Mouse (Mus musculus): Measurements from ENCODE around the gene Tfap2e.
A peak's percentile ranks its signal among the peaks of the same experiment; 100 is the strongest.

Gene Tfap2e

GRCm38 (mm10) chr4:126751556-126752023 is 15.6 kb upstream of the Tfap2e start:
- DNase-seq = no peak

GRCm38 (mm10) chr4:126750863-126751555 is 15.0 kb upstream of the Tfap2e start:
- DNase-seq = no peak

GRCm38 (mm10) chr4:126750046-126750683 is 14.1 kb upstream of the Tfap2e start:
- DNase-seq = no peak

DNA sequence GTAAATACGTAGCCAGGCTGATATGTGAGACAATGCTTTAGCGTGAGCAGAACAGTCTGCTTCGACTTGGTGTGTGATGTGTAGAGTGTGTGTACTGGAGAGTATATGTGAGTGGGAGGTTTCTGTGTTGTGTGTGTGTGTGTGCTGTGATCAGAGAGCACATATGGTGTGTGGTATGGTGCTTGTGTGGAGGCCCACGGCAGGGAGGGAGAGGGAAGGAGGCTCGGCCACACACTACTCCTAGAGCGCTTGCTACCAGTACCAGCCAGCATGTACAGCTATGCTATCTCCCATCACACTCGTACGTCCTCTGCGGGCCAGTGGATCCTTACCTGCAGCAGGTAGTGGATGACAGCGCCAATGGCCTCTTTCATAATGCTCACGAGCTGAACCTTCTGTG is 13.5 kb upstream of the Tfap2e start:
- DNase-seq = no peak

- no peak for DNase-seq
Measured at GRCm38 (mm10) chr4:126748381-126748780, 12.3 kb upstream of the Tfap2e start.

DNA sequence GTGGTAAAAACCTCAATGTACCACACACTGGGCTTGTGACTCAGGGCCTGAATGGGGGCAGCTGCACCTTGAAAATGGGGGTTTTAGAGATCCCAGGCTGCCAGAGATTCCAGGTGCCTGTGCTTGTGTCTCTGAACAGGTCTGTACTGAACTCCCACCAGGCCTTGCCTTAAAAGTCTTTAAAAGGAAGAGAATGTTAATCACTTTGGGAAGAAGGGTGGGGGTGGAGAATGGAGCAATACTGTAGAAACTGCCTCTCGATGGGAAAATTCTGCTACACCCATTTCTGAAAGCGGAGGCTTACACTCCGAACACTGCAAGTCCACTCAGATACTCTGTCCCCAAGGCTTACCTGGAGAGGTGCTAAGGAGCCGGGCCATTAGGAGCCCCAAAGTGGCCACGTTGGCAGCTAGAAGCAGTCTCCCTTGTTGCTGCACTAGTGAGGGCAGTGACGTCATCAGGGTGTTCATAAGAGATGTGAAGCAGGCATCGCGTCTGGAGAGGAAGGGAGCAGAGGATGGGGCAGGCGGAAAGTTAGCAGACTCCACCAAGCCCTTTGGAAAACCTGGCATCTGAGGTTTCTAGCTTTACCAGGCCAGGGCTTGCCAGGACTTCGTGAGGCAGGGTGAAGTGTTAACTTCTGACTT is 10.3 kb upstream of the Tfap2e start:
- no peak for DNase-seq

DNA sequence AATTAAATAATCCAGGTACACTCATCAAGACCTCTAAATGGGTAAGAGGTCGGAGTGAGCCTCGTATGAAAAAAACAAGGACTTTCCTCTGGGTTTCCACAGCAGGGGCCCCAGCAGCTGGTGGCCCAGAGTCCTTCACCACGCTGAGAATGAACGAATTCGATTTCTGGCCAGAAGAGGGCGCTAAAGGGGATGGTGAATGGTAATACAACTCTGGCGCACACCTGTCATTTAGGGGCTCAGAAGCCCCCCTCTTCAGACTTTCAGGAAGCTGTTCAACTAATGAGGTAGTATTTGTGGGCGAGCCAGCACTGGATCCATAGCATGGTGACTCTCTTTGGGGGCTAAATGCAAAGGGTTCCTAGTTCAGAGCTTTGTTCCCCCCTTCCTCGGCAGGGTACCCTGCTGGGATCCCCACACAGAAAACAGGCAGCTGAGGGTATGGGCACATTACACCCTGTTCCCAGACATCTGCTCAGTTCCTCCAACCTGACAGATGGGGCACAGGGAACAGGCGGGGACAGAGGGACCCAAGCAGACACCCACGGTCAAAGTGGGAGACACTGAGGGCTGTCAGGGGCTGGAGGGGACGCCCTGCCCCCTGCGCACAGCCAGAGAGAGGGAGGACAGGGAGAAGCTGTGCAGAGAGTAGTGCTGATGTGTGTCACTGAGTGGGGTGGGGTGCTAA is 9.6 kb upstream of the Tfap2e start:
- DNase-seq = peak; percentile 77

DNA sequence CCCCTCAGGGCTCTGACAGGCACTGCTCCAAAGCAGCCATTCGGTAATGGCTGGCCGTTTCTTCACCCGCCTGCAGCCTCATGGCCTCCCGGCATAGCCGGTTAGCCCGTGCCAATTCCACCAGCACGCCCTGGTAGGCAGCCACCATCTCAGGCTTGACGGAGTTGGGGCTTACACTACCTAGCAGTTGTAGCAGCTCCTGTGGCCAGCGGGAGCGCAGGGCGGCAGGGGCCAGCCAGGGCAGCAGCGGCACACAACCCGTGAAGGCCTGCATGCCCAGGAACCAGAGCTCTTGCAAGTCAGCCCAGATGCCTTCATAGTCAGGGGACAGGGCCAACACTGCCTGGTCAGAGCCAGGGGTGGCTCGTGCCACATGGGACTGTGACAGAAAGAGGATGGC is 8.8 kb upstream of the Tfap2e start:
- no peak for DNase-seq

- no peak for DNase-seq
Measured at GRCm38 (mm10) chr4:126743713-126744112, 7.7 kb upstream of the Tfap2e start.

DNA sequence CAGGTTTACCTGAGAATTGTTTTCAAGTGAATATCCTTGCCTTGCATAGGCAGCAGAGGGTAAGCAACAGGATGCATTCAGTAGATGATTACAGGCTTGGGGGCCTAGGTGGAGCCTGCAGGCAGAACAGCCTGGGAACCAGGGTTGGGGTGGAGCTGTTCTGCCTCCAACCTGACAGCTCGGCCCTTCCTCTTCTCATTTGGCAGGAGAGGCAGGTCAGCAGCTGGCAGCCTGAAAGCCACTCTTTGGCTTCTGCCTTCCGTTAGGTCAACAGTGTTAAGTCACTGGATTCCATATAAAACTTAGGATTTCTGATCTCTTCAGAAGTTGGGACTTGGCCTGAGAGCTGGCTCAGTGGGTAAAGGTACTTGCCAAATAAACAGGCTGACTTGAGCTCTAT is 6.9 kb upstream of the Tfap2e start:
- no peak for DNase-seq

DNA sequence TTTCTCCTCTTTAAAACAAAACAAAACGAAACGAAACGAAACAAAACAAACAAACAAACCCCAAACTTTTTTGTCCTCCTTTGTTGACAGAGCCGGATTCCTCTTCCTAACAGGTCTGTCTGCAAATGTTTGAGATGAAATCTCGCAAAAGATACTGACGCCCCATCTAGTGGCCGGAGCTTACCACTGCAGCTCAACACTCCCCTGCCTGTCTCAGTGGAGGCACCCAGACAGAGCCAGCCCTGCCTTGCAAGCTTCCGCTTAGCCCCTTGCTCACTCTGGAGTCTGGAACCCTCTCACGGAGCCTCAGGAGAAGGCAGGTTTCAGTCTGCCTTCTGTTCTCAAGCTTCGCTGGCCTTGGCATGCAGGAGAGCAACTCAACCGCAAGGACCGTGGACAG is 5.4 kb upstream of the Tfap2e start:
- DNase-seq = peak; percentile 87

DNA sequence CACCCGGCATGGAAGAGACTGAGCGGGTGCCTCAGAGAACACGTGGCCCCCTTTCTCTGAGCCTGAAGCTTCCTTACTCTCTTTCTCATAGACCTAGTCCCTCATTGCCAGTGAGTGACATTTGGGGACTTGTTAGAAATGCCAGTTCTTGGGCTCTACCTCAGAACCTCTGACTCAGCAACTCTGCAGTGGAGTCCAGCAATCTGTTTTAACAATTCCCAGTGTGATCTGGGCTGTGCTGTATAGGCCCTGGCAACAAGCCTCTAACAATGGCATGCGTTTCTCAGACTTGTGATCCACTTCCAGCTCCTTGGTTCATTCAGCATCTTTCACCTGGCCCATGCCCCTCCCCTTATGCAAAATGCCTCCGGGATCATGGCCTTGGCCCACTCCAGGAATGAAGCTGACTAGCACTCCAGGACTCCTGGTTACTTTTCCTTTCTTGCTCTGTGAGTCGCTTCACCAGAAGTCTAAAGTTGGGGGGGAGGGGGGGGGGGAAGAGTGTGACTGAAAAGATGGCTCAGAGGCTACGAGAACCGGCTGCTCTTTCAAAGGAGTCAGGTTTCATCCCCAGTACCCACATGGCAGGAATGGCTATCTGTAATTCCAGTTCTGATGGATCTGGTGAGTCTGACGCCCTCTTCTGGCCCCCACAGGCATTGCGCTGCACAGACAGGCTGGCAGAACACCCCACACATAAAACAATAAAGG is 4.1 kb upstream of the Tfap2e start:
- DNase-seq = peak in 1 of 2 experiments; percentile 52

DNA sequence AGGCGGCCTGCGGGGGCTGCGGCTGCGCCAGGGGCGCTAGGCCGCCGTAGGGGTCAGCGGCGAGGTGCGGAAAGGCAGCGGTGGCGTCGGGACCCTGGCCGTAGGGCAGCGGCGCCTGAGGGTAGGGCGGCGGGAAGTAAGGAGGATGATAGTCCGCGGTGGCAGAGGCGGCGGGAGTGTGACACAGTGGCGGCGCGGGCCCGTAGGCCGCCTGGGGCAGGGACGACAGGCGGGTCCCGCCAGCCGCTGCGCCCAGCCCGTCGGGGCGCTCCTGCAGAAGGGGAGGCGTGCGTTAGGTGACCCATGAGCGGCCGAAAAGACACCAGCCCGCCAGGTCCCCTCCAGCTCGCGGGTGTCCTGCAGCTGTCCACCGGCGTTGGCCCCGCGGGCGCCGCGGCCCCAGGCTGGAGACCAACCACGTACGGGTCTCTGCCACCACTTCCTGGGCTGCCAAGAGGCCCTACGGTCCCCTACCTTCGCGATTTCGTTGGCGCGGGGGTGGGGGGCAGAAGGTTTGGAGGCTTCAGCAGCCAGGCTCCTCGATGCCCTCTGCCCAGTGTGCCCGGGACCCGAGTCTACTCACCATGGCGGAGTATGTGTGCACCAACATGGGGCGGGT is 549 bp downstream of the Tfap2e start:
- peak in 1 of 2 experiments; percentile 35 for DNase-seq

DNA sequence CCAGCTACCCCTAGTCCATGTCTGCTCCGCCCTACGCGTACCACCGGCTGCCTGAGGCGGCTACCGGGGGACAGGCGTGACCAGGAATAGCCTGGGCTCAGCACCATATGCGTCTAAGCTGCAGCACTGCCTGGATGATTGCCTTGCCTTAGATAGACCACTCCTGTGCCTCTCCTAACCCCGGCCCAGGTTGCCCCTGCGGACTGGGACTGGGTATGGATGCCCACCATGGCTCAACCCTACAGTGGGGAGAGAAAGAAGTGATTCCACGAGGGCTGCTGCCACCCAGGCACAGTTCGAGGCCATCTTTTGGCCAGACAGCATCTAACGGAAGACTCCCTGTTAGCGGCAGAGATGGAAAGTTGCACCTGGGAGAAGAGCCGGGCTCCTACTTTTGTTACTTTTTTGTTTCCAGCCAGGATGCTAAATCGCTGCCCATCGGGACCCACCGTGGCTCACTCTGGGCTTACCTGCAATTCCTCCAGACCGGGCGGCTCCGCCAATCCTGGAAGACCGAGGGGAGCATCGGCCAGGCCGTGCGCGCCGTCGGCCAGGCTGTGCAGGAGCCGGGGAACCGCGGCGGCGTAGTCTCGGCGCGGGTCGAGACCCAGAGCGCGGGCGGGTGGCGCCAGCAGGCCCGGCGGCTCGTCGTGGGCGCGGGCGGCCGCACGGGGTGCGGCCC is 1.2 kb downstream of the Tfap2e start:
- no peak for DNase-seq

DNA sequence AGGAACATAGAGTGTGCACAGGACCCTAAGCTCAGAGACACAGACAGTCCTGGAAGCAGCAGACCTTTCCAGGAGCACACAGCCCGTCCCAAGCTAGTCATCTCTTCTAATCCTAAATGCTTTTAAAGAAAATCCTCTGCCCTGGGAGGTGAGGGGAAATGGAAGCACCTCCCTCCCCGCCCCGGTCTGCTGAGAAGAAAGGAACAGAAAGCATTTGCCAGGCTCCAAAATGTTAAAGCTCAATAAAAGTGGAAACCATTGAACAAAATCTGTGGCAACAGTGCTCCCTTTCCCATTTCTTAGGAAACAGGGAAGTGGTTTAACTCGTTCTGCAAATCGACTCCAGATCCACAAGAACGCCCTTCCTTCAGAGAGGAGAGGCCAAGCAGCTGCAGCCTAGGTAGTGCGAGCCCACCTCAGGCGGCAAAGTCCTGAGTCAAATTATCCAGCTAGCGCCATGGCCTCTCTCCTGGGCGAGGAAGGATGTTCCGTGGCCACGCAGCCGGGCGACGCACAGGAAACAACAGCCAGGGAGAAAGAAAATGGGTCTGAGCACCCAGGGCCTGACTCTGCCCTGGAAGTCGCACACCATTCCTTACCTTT is 1.9 kb downstream of the Tfap2e start:
- DNase-seq = no peak

DNA sequence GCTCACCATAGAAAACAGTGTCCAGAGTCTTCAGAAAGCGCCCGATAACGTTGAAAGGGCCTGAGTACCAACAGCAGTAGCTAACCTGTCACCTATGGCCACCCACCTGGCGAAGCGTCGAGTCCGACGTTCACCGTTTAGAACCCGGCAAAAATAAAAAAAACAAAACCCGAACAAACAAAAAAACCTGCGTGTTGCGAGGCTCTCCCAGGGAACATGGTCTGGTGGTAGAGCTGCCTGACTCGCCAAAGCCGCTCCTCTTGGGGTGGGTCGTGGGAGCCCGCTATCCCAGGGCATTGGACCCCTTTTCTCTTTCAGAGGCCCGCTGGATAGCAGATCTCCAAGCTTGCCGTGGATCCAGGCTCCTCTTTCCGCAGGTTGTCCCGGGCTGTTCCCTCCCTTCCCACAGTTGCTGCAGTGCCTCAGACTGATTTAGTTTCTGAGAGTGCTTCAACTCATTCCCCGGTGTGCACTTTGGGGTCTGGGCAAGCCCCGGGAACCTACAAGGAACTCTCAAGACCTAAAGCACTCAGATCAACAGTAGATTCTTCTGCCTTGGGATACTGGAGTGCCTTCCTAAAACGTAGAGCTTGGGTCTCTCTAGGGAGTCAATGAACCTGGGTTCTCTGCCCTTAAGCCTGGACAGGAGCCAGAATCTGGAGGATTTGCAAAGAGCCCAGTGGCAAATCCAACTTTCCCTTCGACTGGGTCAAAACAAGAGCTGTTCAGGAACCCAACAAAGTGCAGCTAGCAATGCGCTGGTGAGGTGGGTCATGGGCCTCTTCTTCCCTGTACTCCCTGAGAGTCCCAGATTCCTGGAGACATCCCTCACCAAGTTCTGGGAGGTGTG is 3.3 kb downstream of the Tfap2e start:
- DNase-seq = no peak

DNA sequence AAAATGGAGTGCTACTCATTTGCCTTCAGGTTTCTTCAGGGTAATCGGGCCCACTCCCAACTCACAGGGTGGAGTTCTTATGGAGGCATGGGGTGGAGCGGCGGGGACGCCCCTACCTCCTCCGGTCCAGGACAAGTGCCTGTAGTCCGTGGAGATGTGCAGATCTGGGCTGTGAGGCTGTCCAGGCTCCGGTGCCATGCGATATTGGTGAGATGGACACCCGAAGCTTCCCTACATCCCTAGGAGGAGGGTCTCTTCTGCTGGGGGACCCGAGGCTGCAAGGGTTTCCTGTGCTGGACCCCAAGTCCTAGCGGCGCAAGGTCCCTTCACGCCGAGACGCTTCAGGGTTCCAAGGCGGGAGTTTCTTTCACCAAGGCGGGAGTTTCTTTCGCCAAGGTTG is 3.9 kb downstream of the Tfap2e start:
- DNase-seq = no peak

DNA sequence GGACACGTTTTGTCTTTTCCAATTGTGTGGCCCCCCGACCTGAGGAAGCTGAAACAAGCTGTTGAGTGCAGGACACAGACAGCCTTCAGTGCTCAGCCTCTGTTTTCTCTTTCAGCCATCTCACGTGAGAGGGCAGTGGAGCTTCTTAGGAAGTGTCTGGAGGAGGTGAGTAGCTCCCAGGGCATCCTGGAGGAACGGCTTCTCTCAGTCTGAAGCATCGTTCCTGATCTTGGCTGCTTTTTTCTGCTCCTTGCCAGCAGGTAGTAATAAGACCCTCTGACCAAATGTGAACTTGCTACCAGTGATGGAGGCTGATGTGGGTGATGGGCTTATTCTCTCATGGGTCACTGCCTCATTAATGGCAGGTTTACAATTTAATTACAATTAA is 28.6 kb downstream of the Tfap2e start:
- no peak for DNase-seq

DNA sequence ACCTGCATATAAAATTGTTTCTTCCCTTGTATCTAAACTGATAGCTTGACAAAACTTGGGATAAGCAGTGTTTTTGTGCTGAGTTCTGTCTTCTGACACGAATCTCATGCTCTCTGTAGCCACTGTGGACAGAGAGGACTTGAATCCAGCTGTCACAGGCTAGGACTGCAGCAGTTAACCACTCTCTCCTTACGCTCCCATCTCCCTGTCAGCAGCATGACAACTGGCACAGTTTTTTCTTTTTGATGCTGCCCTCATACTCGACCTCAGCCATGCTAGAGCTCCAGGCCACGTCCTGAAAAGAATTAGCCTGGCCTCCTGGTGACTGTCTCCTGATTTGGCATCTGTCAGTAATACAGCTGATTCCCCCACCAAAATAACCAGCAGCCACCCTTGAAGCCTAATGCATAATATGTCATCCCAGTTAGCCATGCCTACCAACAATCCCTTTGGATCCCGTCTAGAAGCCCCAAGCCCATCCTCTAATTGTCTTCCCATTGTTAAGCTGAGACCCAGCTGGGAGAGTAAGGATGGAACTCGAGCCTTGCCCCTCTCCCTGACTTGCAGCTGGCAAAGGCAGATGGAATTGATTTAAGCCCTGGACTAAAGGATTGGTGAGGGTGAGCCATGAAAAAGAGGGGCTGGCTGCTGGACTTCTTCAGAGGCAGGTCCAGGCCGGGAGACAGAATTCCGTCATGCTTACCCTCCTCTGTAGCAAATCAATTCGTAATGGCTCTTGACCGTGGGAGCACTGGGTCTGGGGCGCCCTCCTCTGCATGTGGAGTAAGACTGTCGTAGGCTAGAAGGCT is 29.2 kb downstream of the Tfap2e start:
- no peak for DNase-seq

DNA sequence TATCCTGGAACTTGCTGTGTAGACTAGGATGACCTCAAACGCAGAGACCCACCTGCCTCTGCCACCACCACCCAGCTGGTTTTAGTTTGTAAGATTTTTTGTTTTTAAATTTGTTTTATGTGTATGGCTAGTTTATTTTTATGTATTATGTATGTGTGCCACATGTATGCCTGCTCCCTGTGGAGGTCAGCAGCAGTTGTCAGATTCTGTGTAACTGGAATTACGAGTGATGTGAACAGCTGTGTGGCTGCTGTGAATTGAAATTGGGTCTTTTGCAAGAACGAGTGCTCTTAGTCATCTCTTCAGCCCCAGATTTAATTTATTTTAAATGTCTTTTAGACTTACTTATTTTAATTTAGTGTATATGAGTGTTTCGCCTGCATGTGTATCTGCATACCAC is 39.1 kb downstream of the Tfap2e start:
- DNase-seq = no peak

Data from kidney, postnatal 4 days (tissue).